Mouse (Mus musculus) embryonic facial prominence, embryonic 15.5 days (tissue): ENCODE results near the gene Il11ra1. TPM values are rescaled to one million over a fixed set of nuclear protein-coding genes. Genes with fewer than 3 reads are reported as not detected.

Experiments used
- ATAC-seq: fragments of 200-750 bp; cut with Nextera tagmentation; 2 replicates; pipeline ENCODE4 v1.8.0; 2017; ENCODE audit warnings: low read depth, moderate TSS enrichment; ENCODE audit not compliant: insufficient number of reproducible peaks, low FRiP score, low TSS enrichment
- H3K27ac ChIP-seq: fragments of 300-500 bp; sonication (generic); replicated peaks from 2 replicates; pipeline ENCODE4 v1.5.1; 2015; ENCODE audit warnings: mild to moderate bottlenecking, inconsistent platforms
- H3K27me3 ChIP-seq: fragments of 300-500 bp; sonication (generic); 2 replicates; pipeline ENCODE4 v1.6.1; 2015; ENCODE audit warnings: inconsistent platforms
- H3K36me3 ChIP-seq: fragments of 300-500 bp; sonication (generic); 2 replicates; pipeline ENCODE4 v1.6.1; 2015; ENCODE audit warnings: mild to moderate bottlenecking, inconsistent platforms
- H3K4me1 ChIP-seq: fragments of 300-500 bp; sonication (generic); 2 replicates; pipeline ENCODE4 v1.6.1; 2015; ENCODE audit warnings: inconsistent platforms
- H3K4me2 ChIP-seq: fragments of 300-500 bp; sonication (generic); replicated peaks from 2 replicates; pipeline ENCODE4 v1.6.1; 2015; ENCODE audit warnings: mild to moderate bottlenecking, inconsistent platforms
- H3K4me3 ChIP-seq: fragments of 300-500 bp; sonication (generic); replicated peaks from 2 replicates; pipeline ENCODE4 v1.5.1; 2015; ENCODE audit warnings: mild to moderate bottlenecking, inconsistent platforms
- H3K9ac ChIP-seq: fragments of 300-500 bp; sonication (generic); 2 replicates; pipeline ENCODE4 v1.6.1; 2015; ENCODE audit warnings: inconsistent platforms
- H3K9me3 ChIP-seq: fragments of 300-500 bp; sonication (generic); replicated peaks from 2 replicates; pipeline ENCODE4 v1.6.1; 2016; ENCODE audit warnings: inconsistent platforms
- WGBS: fragments of 180-500 bp; shearing (Covaris S2); methylation state at CpG from one replicate; pipeline ENCODE4 v1.1.7; 2015; 5-methylcytosine and 5-hydroxymethylcytosine counted together
- polyA plus RNA-seq: library from polyadenylated mRNA; unstranded; fragments of >200 nt; fragmentation: Nextera tagmentation; extraction: Ambion mirVana; gene quantifications from 2 replicates; pipeline ENCODE4 v1.2.1, GENCODE M21; 2015

Il11ra1 gene
- polyA plus RNA-seq, 1 experiment from 2014 or later, result 407 TPM

- Histone ChIP-seq H3K9me3 (no peaks in the 10 kb centered on the region), H3K27me3 (no peaks in the 10 kb centered on the region), H3K4me2 (no peak overlapping the region), H3K4me3 (no peak overlapping the region), H3K4me1 (peaks cover 35% of the 10 kb centered on the region), H3K27ac (no peak overlapping the region), H3K36me3 (no peaks in the 10 kb centered on the region), H3K9ac (no peak overlapping the region)
- no peak for ATAC-seq
- WGBS, result 8% methylated on average over 7 of the region's 8 CpGs
Measured at GRCm38 (mm10) chr4:41665009-41665675, 34.6 kb upstream of the Il11ra1 start.

- Histone ChIP-seq H3K27ac (no peak overlapping the region), H3K27me3 (0 out of 2 replicates have a peak, but pooled peaks cover 3% of the 10 kb centered on the region), H3K36me3 (no peaks in the 10 kb centered on the region), H3K4me1 (peaks cover 28% of the 10 kb centered on the region), H3K9me3 (no peaks in the 10 kb centered on the region), H3K9ac (no peak overlapping the region), H3K4me2 (no peak overlapping the region), H3K4me3 (no peak overlapping the region)
- no peak for ATAC-seq
- 74% methylated on average over 10 of the region's 11 CpGs for WGBS
Measured at GRCm38 (mm10) chr4:41666646-41667045, 33.1 kb upstream of the Il11ra1 start.

- Histone ChIP-seq H3K4me3 (no peak overlapping the region), H3K9ac (no peak overlapping the region), H3K27me3 (0 out of 2 replicates have a peak, but pooled peaks cover 3% of the 10 kb centered on the region), H3K27ac (no peak overlapping the region), H3K4me1 (peaks cover 16% of the 10 kb centered on the region), H3K4me2 (no peak overlapping the region), H3K9me3 (no peaks in the 10 kb centered on the region), H3K36me3 (no peaks in the 10 kb centered on the region)
- WGBS, result 87% methylated on average over 18 of the region's 18 CpGs
- ATAC-seq, result no peak
Measured at GRCm38 (mm10) chr4:41670836-41671235, 29.0 kb upstream of the Il11ra1 start.

- WGBS, result 22% methylated on average over 5 of the region's 5 CpGs
- H3K4me3 ChIP-seq, result no peak overlapping the region
- H3K9ac ChIP-seq, result no peak overlapping the region
- no peak overlapping the region for H3K4me2 ChIP-seq
- H3K27ac ChIP-seq, result no peak overlapping the region
- ATAC-seq, result no peak
- peaks cover 23% of the 10 kb centered on the region for H3K4me1 ChIP-seq
- H3K36me3 ChIP-seq, result no peaks in the 10 kb centered on the region
- no peaks in the 10 kb centered on the region for H3K9me3 ChIP-seq
- H3K27me3 ChIP-seq, result 0 out of 2 replicates have a peak, but pooled peaks cover 3% of the 10 kb centered on the region
Measured at GRCm38 (mm10) chr4:41671500-41671899, 28.3 kb upstream of the Il11ra1 start.

GRCm38 (mm10) chr4:41671963-41672480, 27.8 kb upstream of the Il11ra1 start:
- 16% methylated on average over 8 of the region's 8 CpGs for WGBS
- ATAC-seq, result 0 out of 2 replicates have a peak, but pooled peaks have one; percentile 16
- Histone ChIP-seq H3K9me3 (no peaks in the 10 kb centered on the region), H3K4me1 (peaks cover 28% of the 10 kb centered on the region), H3K27me3 (0 out of 2 replicates have a peak, but pooled peaks cover 3% of the 10 kb centered on the region), H3K4me2 (no peak overlapping the region), H3K4me3 (no peak overlapping the region), H3K36me3 (no peaks in the 10 kb centered on the region), H3K27ac (no peak overlapping the region), H3K9ac (no peak overlapping the region)

GRCm38 (mm10) chr4:41672522-41672963, 27.2 kb upstream of the Il11ra1 start:
- Histone ChIP-seq H3K9me3 (no peaks in the 10 kb centered on the region), H3K4me1 (peaks cover 33% of the 10 kb centered on the region), H3K4me2 (no peak overlapping the region), H3K9ac (no peak overlapping the region), H3K36me3 (no peaks in the 10 kb centered on the region), H3K27ac (no peak overlapping the region), H3K4me3 (no peak overlapping the region), H3K27me3 (0 out of 2 replicates have a peak, but pooled peaks cover 3% of the 10 kb centered on the region)
- 39% methylated on average over 8 of the region's 8 CpGs for WGBS
- 0 out of 2 replicates have a peak, but pooled peaks have one; percentile 8 for ATAC-seq

GRCm38 (mm10) chr4:41673186-41673585, 26.6 kb upstream of the Il11ra1 start:
- ATAC-seq, result no peak
- 0 out of 2 replicates have a peak, but pooled peaks cover 3% of the 10 kb centered on the region for H3K27me3 ChIP-seq
- no peaks in the 10 kb centered on the region for H3K9me3 ChIP-seq
- H3K27ac ChIP-seq, result no peak overlapping the region
- H3K4me2 ChIP-seq, result no peak overlapping the region
- 70% methylated on average over 19 of the region's 19 CpGs for WGBS
- H3K4me3 ChIP-seq, result no peak overlapping the region
- H3K36me3 ChIP-seq, result no peaks in the 10 kb centered on the region
- no peak overlapping the region for H3K9ac ChIP-seq
- peaks cover 35% of the 10 kb centered on the region for H3K4me1 ChIP-seq

GRCm38 (mm10) chr4:41676248-41677005, 23.4 kb upstream of the Il11ra1 start:
- H3K4me3 ChIP-seq, result no peak overlapping the region
- H3K4me1 ChIP-seq, result peaks cover 61% of the 10 kb centered on the region
- no peak for ATAC-seq
- no peaks in the 10 kb centered on the region for H3K9me3 ChIP-seq
- H3K9ac ChIP-seq, result no peak overlapping the region
- H3K27me3 ChIP-seq, result no peaks in the 10 kb centered on the region
- WGBS, result 62% methylated on average over 17 of the region's 17 CpGs
- no peak overlapping the region for H3K27ac ChIP-seq
- no peaks in the 10 kb centered on the region for H3K36me3 ChIP-seq
- H3K4me2 ChIP-seq, result no peak overlapping the region

GRCm38 (mm10) chr4:41677006-41677629, 22.7 kb upstream of the Il11ra1 start:
- H3K27ac ChIP-seq, result no peak overlapping the region
- peaks cover 57% of the 10 kb centered on the region for H3K4me1 ChIP-seq
- no peak overlapping the region for H3K9ac ChIP-seq
- H3K9me3 ChIP-seq, result no peaks in the 10 kb centered on the region
- 46% methylated on average over 12 of the region's 13 CpGs for WGBS
- H3K36me3 ChIP-seq, result no peaks in the 10 kb centered on the region
- no peak overlapping the region for H3K4me2 ChIP-seq
- no peaks in the 10 kb centered on the region for H3K27me3 ChIP-seq
- ATAC-seq, result no peak
- no peak overlapping the region for H3K4me3 ChIP-seq

- H3K4me3 ChIP-seq, result no peak overlapping the region
- H3K9me3 ChIP-seq, result no peaks in the 10 kb centered on the region
- no peak overlapping the region for H3K9ac ChIP-seq
- H3K36me3 ChIP-seq, result no peaks in the 10 kb centered on the region
- no peak overlapping the region for H3K27ac ChIP-seq
- WGBS, result 80% methylated on average over 6 of the region's 6 CpGs
- H3K4me2 ChIP-seq, result no peak overlapping the region
- ATAC-seq, result no peak
- peaks cover 57% of the 10 kb centered on the region for H3K4me1 ChIP-seq
- no peaks in the 10 kb centered on the region for H3K27me3 ChIP-seq
Measured at GRCm38 (mm10) chr4:41678863-41679262, 20.9 kb upstream of the Il11ra1 start.

GRCm38 (mm10) chr4:41679291-41679690, 20.5 kb upstream of the Il11ra1 start:
- H3K4me3 ChIP-seq, result no peak overlapping the region
- H3K9ac ChIP-seq, result no peak overlapping the region
- no peaks in the 10 kb centered on the region for H3K27me3 ChIP-seq
- peaks cover 59% of the 10 kb centered on the region for H3K4me1 ChIP-seq
- WGBS, result 63% methylated on average over 1 of the region's 2 CpGs
- no peak overlapping the region for H3K27ac ChIP-seq
- no peak; the same call in 1 of the 2 replicates for ATAC-seq
- H3K9me3 ChIP-seq, result no peaks in the 10 kb centered on the region
- H3K4me2 ChIP-seq, result no peak overlapping the region
- H3K36me3 ChIP-seq, result no peaks in the 10 kb centered on the region
